Mouse (Mus musculus): ENCODE measurements around the gene Vrtn. TPM values are rescaled to one million over a fixed set of nuclear protein-coding genes. Genes with fewer than 3 reads are reported as not detected.

Vrtn gene
- total and polyA plus RNA-seq, 2 experiments from 2014 or later = not detected

DNA sequence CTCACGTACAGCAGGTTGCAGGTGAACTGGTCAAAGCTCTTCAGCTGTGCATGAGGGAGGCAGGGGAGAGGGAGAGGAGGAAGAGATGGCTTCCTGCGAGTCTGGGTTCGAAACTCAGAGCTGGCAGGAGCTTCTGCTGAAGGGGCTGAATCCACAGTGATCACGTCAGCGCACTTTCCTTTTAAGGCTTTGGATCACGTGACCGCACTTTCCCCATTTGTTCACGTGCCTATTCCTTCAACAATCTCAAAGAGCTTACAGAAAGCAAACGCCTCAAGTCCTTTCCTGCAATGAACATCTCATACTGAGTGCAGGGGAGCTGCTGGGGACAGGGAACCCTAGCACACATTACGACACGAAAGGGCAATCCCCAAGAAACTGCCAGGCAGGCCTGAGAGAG is 26.8 kb upstream of the Vrtn start:
- Histone ChIP-seq H3K4me1 (ENCODE audit: control insufficient read depth, insufficient read depth) (0 out of 2 replicates have a peak, but pooled peaks cover 5% of the 10 kb centered on the region), H3K9ac (replicated peaks; ENCODE audit: low read depth, low read length) (no peak overlapping the region), H3K27me3 (ENCODE audit: control insufficient read depth, insufficient read depth, low read length) (no peaks in the 10 kb centered on the region), H3K4me2 (ENCODE audit: low read depth, low read length) (no peak overlapping the region), H3K4me3 (ENCODE audit: low read depth, low read length) (no peak overlapping the region), H3K9me3 (replicated peaks; ENCODE audit: control insufficient read depth, low read length) (no peaks in the 10 kb centered on the region), H3K36me3 (replicated peaks; ENCODE audit: control insufficient read depth, insufficient read depth, low read length) (no peaks in the 10 kb centered on the region), H3K27ac (ENCODE audit: low read depth) (no peak overlapping the region)
- DNase-seq (ENCODE audit: low spot score) = no peak
- WGBS = 87% methylated on average over 11 of the region's 11 CpGs
- TF ChIP-seq CTCF (IDR thresholded peaks at IDR 0.05; ENCODE audit: low read depth) = no peak
- TF ChIP-seq EP300 (IDR thresholded peaks at IDR 0.05; ENCODE audit: low read depth) = no peak
- no peak for ATAC-seq (ENCODE audit: insufficient read depth, low read depth)

GRCm38 (mm10) chr12:84614524-84614923 is 26.3 kb upstream of the Vrtn start:
- Histone ChIP-seq H3K9ac (replicated peaks; ENCODE audit: low read depth, low read length) (no peak overlapping the region), H3K27ac (ENCODE audit: low read depth) (no peak overlapping the region), H3K4me2 (ENCODE audit: low read depth, low read length) (no peak overlapping the region), H3K36me3 (replicated peaks; ENCODE audit: control insufficient read depth, insufficient read depth, low read length) (no peaks in the 10 kb centered on the region), H3K27me3 (ENCODE audit: control insufficient read depth, insufficient read depth, low read length) (no peaks in the 10 kb centered on the region), H3K9me3 (replicated peaks; ENCODE audit: control insufficient read depth, low read length) (no peaks in the 10 kb centered on the region), H3K4me3 (ENCODE audit: low read depth, low read length) (no peak overlapping the region), H3K4me1 (ENCODE audit: control insufficient read depth, insufficient read depth) (0 out of 2 replicates have a peak, but pooled peaks cover 5% of the 10 kb centered on the region)
- TF ChIP-seq CTCF (IDR thresholded peaks at IDR 0.05; ENCODE audit: low read depth) (no peak), EP300 (IDR thresholded peaks at IDR 0.05; ENCODE audit: low read depth) (no peak)
- WGBS = 43% methylated on average over 7 of the region's 7 CpGs
- DNase-seq (ENCODE audit: low spot score) = no peak
- ATAC-seq (ENCODE audit: insufficient read depth, low read depth) = no peak

DNA sequence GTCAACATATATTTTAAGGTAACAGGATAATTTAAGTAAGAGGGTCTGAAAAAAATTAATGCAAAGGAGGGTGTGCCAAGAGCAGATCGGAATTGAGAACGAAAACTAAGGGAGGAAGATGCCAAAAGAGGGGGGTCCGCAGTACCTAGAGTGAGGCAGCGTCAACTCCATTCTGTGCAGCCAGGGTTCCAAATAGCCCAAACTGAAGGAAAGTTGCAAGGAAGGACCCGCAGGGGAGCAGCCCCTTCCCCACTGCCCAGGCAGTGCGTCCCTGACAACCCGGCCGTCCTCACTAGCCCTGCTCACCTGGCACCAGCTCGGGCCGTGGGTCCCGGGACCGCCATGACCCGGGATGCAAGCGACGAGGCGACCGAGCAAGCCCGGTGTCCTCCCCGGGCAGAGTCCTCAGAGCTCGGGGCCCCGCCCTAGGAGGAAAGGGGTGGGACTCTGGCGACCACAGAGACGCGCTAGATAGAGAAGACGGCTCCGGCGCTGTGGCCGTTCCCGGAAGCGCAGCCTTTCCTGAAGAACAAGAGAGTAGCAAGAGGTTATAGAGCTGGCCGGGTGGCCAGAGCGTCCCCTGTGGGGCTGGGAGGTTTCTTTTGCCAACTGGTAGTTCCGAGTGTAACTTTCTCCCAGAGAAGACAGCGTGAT is 23.7 kb upstream of the Vrtn start, which contains the start of gene Abcd4:
Gene Abcd4 (minus strand): TSS at position 437 of the 654 bp plus-strand sequence.
- Histone ChIP-seq H3K4me2 (ENCODE audit: low read depth, low read length) (peak within 1 kb of the TSS; percentile 95), H3K9ac (replicated peaks; ENCODE audit: low read depth, low read length) (peak within 1 kb of the TSS; percentile 86), H3K36me3 (replicated peaks; ENCODE audit: control insufficient read depth, insufficient read depth, low read length) (no peaks in the 10 kb centered on the region), H3K9me3 (replicated peaks; ENCODE audit: control insufficient read depth, low read length) (no peaks in the 10 kb centered on the region), H3K27me3 (ENCODE audit: control insufficient read depth, insufficient read depth, low read length) (0 out of 2 replicates have a peak, but pooled peaks cover 3% of the 10 kb centered on the region), H3K4me1 (ENCODE audit: control insufficient read depth, insufficient read depth) (0 out of 2 replicates have a peak, but pooled peaks cover 5% of the 10 kb centered on the region), H3K27ac (ENCODE audit: low read depth) (peak within 1 kb of the TSS; percentile 71), H3K4me3 (ENCODE audit: low read depth, low read length) (peak within 1 kb of the TSS; percentile 89)
- TF ChIP-seq EP300 (IDR thresholded peaks at IDR 0.05; ENCODE audit: low read depth) (no peak; the same call in 1 of the 2 replicates), CTCF (IDR thresholded peaks at IDR 0.05; ENCODE audit: low read depth) (peak; percentile 48)
- under 1% methylated on average over 34 of the region's 34 CpGs for WGBS
- ATAC-seq (ENCODE audit: insufficient read depth, low read depth) = peak; percentile 99
- peak; percentile 96 for DNase-seq (ENCODE audit: low spot score)

- WGBS = 9% methylated on average over 10 of the region's 10 CpGs
Measured at GRCm38 (mm10) chr12:84617663-84618062, 23.2 kb upstream of the Vrtn start.

DNA sequence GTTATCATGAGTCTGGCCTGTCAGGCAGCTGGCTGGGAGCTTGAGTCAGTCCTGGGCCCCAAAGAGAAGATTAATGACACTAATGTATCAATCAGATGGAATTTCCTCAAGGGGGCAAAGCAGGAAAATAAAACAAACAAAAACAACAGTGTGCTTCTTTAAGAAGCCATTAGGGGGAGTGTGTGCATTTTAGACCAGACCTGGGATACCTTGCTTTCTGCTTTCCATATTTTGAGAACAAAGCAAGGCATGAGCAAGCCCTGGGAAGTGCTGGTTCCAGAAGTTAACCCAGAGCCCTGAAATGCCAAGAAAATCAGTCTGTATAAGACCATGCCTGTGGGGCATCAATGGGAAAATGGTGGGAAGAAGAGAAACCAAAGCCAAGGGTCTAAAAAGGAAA is 19.8 kb upstream of the Vrtn start:
- H3K4me3 ChIP-seq (ENCODE audit: low read depth, low read length) = no peak overlapping the region
- no peaks in the 10 kb centered on the region for H3K36me3 ChIP-seq (replicated peaks; ENCODE audit: control insufficient read depth, insufficient read depth, low read length)
- H3K4me2 ChIP-seq (ENCODE audit: low read depth, low read length) = no peak overlapping the region
- ATAC-seq (ENCODE audit: insufficient read depth, low read depth) = no peak
- H3K27me3 ChIP-seq (ENCODE audit: control insufficient read depth, insufficient read depth, low read length) = peaks cover 25% of the 10 kb centered on the region
- H3K27ac ChIP-seq (ENCODE audit: low read depth) = no peak overlapping the region
- H3K9ac ChIP-seq (replicated peaks; ENCODE audit: low read depth, low read length) = no peak overlapping the region
- no peaks in the 10 kb centered on the region for H3K9me3 ChIP-seq (replicated peaks; ENCODE audit: control insufficient read depth, low read length)
- no peak for DNase-seq (ENCODE audit: low spot score)
- TF ChIP-seq EP300 (IDR thresholded peaks at IDR 0.05; ENCODE audit: low read depth) (no peak), CTCF (IDR thresholded peaks at IDR 0.05; ENCODE audit: low read depth) (peak; percentile 35)
- H3K4me1 ChIP-seq (ENCODE audit: control insufficient read depth, insufficient read depth) = 0 out of 2 replicates have a peak, but pooled peaks cover 5% of the 10 kb centered on the region

More at GRCm38 (mm10) chr12:84617663-84618062, 23.2 kb upstream of the Vrtn start:
- Histone ChIP-seq H3K9ac (replicated peaks; ENCODE audit: low read depth, low read length) (peak overlapping the region; percentile 86), H3K27ac (ENCODE audit: low read depth) (no peak overlapping the region), H3K27me3 (ENCODE audit: control insufficient read depth, insufficient read depth, low read length) (0 out of 2 replicates have a peak, but pooled peaks cover 3% of the 10 kb centered on the region), H3K36me3 (replicated peaks; ENCODE audit: control insufficient read depth, insufficient read depth, low read length) (no peaks in the 10 kb centered on the region), H3K4me1 (ENCODE audit: control insufficient read depth, insufficient read depth) (0 out of 2 replicates have a peak, but pooled peaks cover 5% of the 10 kb centered on the region), H3K4me3 (ENCODE audit: low read depth, low read length) (peak overlapping the region; percentile 89), H3K9me3 (replicated peaks; ENCODE audit: control insufficient read depth, low read length) (no peaks in the 10 kb centered on the region), H3K4me2 (ENCODE audit: low read depth, low read length) (peak overlapping the region; percentile 95)
- DNase-seq (ENCODE audit: low spot score) = peak; percentile 38
- ATAC-seq (ENCODE audit: insufficient read depth, low read depth) = peak; percentile 56
- TF ChIP-seq EP300 (IDR thresholded peaks at IDR 0.05; ENCODE audit: low read depth) (no peak), CTCF (IDR thresholded peaks at IDR 0.05; ENCODE audit: low read depth) (0 out of 2 replicates have a peak, but pooled peaks have one; percentile 18)

Measured in heart, postnatal 0 days (tissue).